Mouse (Mus musculus) lung, embryonic 14.5 days (tissue): ENCODE measurements at regions not wholly inside any gene's neighbourhood (a gene's known extent, or its start where the extent isn't known, plus 50 kb on each side); places are given as distances from the start of the nearest gene placed in this dataset.

Source experiments
- ATAC-seq: fragments of 200-750 bp; cut with Nextera tagmentation; 2 replicates; pipeline ENCODE4 v1.8.0; 2017; ENCODE audit warnings: mild to moderate bottlenecking, moderate TSS enrichment, moderate library complexity; ENCODE audit not compliant: insufficient read depth
- DNase-seq: peaks from one replicate; pipeline ENCODE4 v3.0.0-alpha.2; 2015
- H3K27ac ChIP-seq: fragments of 300-500 bp; sonication (generic); 2 replicates; pipeline ENCODE4 v1.5.1; 2014; ENCODE audit warnings: low read depth, mild to moderate bottlenecking, moderate library complexity
- H3K27me3 ChIP-seq: fragments of 300-500 bp; sonication (generic); 2 replicates; pipeline ENCODE4 v1.6.1; 2014; ENCODE audit warnings: low read length, control low read depth; ENCODE audit not compliant: insufficient read depth
- H3K36me3 ChIP-seq: fragments of 300-500 bp; sonication (generic); 2 replicates; pipeline ENCODE4 v1.6.1; 2014; ENCODE audit warnings: control low read depth; ENCODE audit not compliant: insufficient read depth
- H3K4me1 ChIP-seq: fragments of 300-500 bp; sonication (generic); 2 replicates; pipeline ENCODE4 v1.6.1; 2014; ENCODE audit warnings: antibody characterized with exemption, control low read depth; ENCODE audit not compliant: insufficient read depth
- H3K4me2 ChIP-seq: fragments of 300-500 bp; sonication (generic); 2 replicates; pipeline ENCODE4 v1.6.1; 2014; ENCODE audit warnings: mild to moderate bottlenecking
- H3K4me3 ChIP-seq: fragments of 300-500 bp; sonication (generic); 2 replicates; pipeline ENCODE4 v1.5.1; 2014; ENCODE audit warnings: low read depth, low read length
- H3K9ac ChIP-seq: fragments of 300-500 bp; sonication (generic); 2 replicates; pipeline ENCODE4 v1.6.1; 2014
- H3K9me3 ChIP-seq: fragments of 300-500 bp; sonication (generic); 2 replicates; pipeline ENCODE4 v1.6.1; 2016; ENCODE audit warnings: low read depth, low read length, control low read depth
- CTCF ChIP-seq: IDR thresholded peaks from 2 replicates; pipeline ENCODE4 v1.5.1; 2016; ENCODE audit warnings: antibody characterized with exemption, low read depth
- WGBS: fragments of 180-500 bp; shearing (Covaris S2); extraction: QIAGEN DNeasy Blood & Tissue Kit; methylation state at CpG from one replicate; pipeline ENCODE4 v1.1.7; 2014; 5-methylcytosine and 5-hydroxymethylcytosine counted together

DNA sequence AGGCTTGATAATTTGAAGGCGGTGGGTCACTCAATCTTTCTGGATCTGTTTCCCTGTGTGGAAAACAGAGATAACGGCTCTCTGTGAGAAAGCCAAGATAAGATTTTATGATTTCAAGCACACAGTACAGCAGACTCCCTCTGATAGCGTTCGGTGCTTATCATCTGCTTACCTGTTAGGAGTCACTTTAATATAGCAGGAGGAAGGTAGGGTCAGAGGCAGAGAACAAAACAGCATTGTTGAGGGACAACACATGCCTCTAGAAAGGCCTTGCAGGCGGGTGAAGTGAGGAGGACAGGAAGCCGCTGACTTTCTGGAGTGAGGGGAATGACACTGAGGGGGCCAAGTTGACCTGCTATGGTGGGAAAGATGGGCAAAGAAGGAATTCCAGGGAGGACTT lies 118.9 kb upstream of the Rgmb start:
- Histone ChIP-seq H3K9ac (no peak overlapping the region), H3K4me1 (no peaks in the 10 kb centered on the region), H3K9me3 (no peaks in the 10 kb centered on the region), H3K4me2 (no peak overlapping the region), H3K4me3 (no peak overlapping the region), H3K27me3 (no peaks in the 10 kb centered on the region), H3K36me3 (no peaks in the 10 kb centered on the region), H3K27ac (no peak overlapping the region)
- ATAC-seq (no peak), DNase-seq (no peak)
- 43% methylated on average over 6 of the region's 6 CpGs for WGBS
- no peak for TF ChIP-seq CTCF

DNA sequence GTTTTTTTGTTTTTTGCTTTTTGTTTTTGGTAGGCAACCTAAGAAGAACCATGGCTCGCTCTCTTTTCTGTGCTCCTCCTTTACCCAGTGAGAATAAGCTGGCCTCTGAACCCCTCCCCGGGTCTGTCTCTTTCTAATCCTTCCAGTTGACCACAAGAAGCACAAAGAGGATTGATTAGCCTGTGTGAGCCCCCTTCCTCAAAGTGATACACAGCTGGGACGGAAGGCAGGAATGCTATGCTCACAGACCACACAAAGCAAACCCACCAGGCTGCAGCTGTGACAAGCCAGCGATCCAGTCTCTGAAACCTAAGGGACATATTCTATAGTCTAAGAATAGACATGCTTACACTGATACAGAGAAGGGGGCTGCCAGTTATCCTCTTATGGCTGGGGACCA lies 111.5 kb upstream of the Rgmb start:
- Histone ChIP-seq H3K36me3 (no peaks in the 10 kb centered on the region), H3K27ac (no peak overlapping the region), H3K27me3 (no peaks in the 10 kb centered on the region), H3K4me2 (no peak overlapping the region), H3K9ac (no peak overlapping the region), H3K9me3 (no peaks in the 10 kb centered on the region), H3K4me1 (no peaks in the 10 kb centered on the region), H3K4me3 (no peak overlapping the region)
- ATAC-seq = no peak
- TF ChIP-seq CTCF = no peak
- DNase-seq = no peak
- WGBS = 66% methylated on average over 4 of the region's 4 CpGs

DNA sequence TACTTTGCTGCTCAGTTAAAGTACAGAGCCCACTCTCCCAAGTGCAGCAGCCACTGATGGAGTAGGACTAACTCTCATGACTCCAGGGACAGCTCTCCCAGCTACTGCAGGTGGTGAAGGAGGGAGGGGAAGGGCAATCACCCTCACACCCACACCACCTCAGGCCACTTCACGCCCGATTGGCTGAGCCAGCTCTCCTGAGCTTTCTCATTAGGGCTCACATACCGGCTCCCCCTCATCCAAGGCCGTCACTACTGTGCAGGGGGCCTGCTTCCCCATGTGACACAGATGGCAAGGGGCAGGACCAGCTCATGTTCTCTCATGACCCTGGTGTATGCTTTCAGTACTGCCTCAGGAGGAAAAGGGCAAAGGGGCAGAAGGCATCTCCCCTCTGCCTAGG lies 87.8 kb upstream of the Rgmb start:
- H3K36me3 ChIP-seq = no peaks in the 10 kb centered on the region
- ATAC-seq = no peak
- H3K9me3 ChIP-seq = no peaks in the 10 kb centered on the region
- H3K4me3 ChIP-seq = no peak overlapping the region
- no peak overlapping the region for H3K27ac ChIP-seq
- no peaks in the 10 kb centered on the region for H3K27me3 ChIP-seq
- no peak overlapping the region for H3K9ac ChIP-seq
- DNase-seq = no peak
- no peak for TF ChIP-seq CTCF
- no peaks in the 10 kb centered on the region for H3K4me1 ChIP-seq
- no peak overlapping the region for H3K4me2 ChIP-seq
- 36% methylated on average over 4 of the region's 4 CpGs for WGBS

DNA sequence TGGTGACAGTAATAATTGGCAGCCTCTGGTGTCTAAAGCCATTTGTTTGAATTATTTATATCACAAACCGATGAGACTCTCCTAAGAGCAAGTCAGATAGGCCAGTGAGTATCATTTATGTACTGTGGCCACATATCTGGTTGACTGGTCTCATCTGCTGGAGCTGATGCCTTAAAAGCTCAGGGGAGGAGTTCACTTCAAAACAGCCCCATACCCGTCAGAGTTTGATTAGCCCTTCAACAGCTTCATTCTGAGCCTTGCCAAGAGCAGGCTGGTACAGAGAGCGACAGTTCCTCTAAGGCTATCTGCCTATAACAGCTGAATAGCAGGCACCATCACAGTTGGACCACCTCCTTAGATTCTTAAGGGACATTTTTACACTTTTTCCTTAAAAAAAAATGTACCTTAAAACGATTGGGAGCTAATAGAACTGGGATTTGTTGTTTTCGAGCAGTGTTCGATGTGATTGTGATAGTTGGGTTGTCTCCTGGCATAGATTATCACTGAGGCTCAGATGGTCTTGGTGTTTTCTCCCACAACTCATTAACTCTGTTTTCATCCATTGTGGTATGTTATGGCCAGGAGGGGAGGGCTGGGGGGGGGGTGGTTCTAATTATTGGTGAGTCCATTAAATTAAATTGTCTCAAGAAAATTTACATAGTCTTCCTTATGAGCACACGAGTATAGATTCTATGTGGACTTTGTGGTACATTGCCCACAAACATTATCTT lies 68.0 kb upstream of the Rgmb start:
- H3K4me3 ChIP-seq = no peak overlapping the region
- ATAC-seq (no peak), DNase-seq (no peak)
- no peak overlapping the region for H3K4me2 ChIP-seq
- H3K9me3 ChIP-seq = no peaks in the 10 kb centered on the region
- no peak overlapping the region for H3K27ac ChIP-seq
- H3K27me3 ChIP-seq = no peaks in the 10 kb centered on the region
- no peak overlapping the region for H3K9ac ChIP-seq
- no peak for TF ChIP-seq CTCF
- H3K4me1 ChIP-seq = no peaks in the 10 kb centered on the region
- no peaks in the 10 kb centered on the region for H3K36me3 ChIP-seq
- WGBS = 60% methylated on average over 7 of the region's 7 CpGs

DNA sequence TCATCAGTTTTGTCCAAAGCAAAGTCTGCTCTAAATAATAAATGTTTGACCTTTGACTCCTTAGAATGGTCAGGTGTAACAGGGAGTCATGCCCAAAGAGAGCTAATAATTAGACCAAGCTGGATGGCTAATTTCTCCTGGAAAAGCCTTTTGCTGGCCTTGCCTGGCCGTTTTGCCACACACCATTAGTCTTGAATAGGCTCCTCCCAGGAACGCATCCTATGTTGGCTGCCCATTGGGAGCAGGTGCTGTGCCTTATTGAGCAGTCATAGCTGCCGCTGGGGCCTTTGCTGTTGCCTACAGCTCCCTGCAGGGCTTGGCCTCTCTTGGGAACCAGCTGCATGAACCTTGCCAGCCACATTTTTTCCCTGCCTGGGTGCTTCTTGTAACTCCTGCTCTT lies 65.1 kb upstream of the Rgmb start:
- H3K4me2 ChIP-seq = no peak overlapping the region
- no peak for TF ChIP-seq CTCF
- H3K9me3 ChIP-seq = no peaks in the 10 kb centered on the region
- no peaks in the 10 kb centered on the region for H3K27me3 ChIP-seq
- 59% methylated on average over 3 of the region's 3 CpGs for WGBS
- H3K4me3 ChIP-seq = no peak overlapping the region
- ATAC-seq (no peak), DNase-seq (no peak)
- H3K27ac ChIP-seq = no peak overlapping the region
- H3K4me1 ChIP-seq = no peaks in the 10 kb centered on the region
- H3K9ac ChIP-seq = no peak overlapping the region
- no peaks in the 10 kb centered on the region for H3K36me3 ChIP-seq

DNA sequence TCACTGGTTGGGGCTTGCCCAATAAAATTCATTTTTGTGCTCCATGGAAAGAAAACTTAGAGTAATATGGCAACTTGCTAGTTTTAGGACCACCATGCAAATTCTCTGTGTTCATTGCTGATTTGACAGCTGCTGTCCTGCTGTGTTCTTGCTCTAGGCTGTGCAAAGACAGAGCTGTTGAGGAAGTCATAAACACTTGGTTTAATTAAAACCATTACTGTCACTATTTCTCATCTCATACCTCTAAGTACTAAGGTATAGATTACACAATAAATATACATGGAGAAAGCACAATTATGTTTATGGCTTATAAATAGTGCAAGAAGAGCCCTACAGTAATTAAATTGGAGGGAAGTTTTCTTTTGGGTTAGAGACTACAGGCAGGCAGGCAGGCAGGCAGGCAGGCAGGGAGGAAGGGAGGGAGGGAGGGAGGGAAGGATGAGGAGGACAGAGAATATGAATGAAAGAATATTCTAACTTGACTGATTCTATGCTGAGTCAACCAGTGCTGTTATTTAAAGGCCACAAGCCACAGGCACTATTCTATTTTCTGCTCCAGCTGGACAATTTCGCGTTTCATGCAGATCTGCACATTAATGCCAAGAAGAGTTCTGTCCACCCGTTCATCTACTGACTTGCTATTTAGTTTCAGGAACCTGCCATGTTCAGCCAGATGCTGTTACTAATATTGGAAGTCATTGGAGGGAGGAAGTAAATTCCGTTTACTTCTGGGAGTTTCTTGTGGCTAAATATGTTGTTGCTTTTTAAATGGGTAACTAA lies 61.2 kb upstream of the Rgmb start:
- ATAC-seq (no peak), DNase-seq (no peak)
- H3K4me1 ChIP-seq = no peaks in the 10 kb centered on the region
- no peaks in the 10 kb centered on the region for H3K27me3 ChIP-seq
- no peak overlapping the region for H3K4me3 ChIP-seq
- no peak for TF ChIP-seq CTCF
- H3K4me2 ChIP-seq = no peak overlapping the region
- H3K27ac ChIP-seq = no peak overlapping the region
- H3K36me3 ChIP-seq = no peaks in the 10 kb centered on the region
- 76% methylated on average over 4 of the region's 4 CpGs for WGBS
- H3K9me3 ChIP-seq = no peaks in the 10 kb centered on the region
- H3K9ac ChIP-seq = no peak overlapping the region

DNA sequence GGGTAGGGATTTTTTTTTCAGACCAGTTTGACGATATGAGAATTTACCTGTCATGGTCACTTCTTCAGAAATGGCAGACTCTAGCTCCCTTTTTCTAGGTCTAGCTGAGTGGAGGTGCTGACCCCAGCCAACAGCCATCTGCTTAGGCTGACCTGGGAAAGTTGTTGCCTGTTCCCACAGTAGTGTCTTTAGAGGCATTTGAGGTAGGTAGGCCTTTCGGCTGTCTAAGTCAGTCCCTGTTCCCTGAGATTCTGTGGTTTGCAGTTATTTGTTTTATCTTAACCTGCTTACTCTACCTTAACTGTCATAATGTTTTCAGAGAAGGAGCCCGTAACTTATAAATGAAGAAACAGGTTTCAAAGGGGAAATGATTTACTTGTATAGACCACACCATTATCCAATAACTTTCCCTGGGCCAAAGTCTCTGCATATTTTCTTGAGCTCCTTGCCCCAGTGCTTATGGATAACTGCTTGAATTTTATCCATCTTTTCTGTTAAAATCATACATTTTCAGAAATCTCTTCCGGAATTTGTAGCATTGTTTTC lies 59.8 kb upstream of the Rgmb start:
- TF ChIP-seq CTCF = no peak
- no peaks in the 10 kb centered on the region for H3K27me3 ChIP-seq
- no peak overlapping the region for H3K4me3 ChIP-seq
- WGBS = 86% methylated on average over 4 of the region's 4 CpGs
- DNase-seq = no peak
- no peak overlapping the region for H3K9ac ChIP-seq
- no peaks in the 10 kb centered on the region for H3K4me1 ChIP-seq
- H3K4me2 ChIP-seq = no peak overlapping the region
- no peaks in the 10 kb centered on the region for H3K36me3 ChIP-seq
- H3K9me3 ChIP-seq = no peaks in the 10 kb centered on the region
- H3K27ac ChIP-seq = no peak overlapping the region
- ATAC-seq = no peak
